Mouse (Mus musculus) liver, adult 2 months (tissue): ENCODE results near the gene Gm45337. TPM values are rescaled to one million over a fixed set of nuclear protein-coding genes. Genes with fewer than 3 reads are reported as not detected.
A peak's percentile ranks its signal among the peaks of the same experiment; 100 is the strongest.
"Not testable (repeated sequence)": the region's sequence is repeated elsewhere in the genome, so short reads cannot be mapped to it uniquely, and the experiment has no call there.

Source experiments
- DNase-seq: peaks from one replicate; pipeline ENCODE4 v3.0.0-alpha.2; 2011; ENCODE audit warnings: low read depth, low spot score; ENCODE audit errors: extremely low read depth
- H3K27ac ChIP-seq: fragments of 200-500 bp; replicated peaks from 2 replicates; pipeline ENCODE4 v1.5.1; 2012; ENCODE audit warnings: low read depth, mild to moderate bottlenecking, control low read depth, inconsistent platforms, low read length; ENCODE audit not compliant: insufficient read depth
- H3K27me3 ChIP-seq: fragments of 200-500 bp; 2 replicates; pipeline ENCODE4 v1.6.1; 2012; ENCODE audit warnings: mild to moderate bottlenecking, moderate library complexity, low read length, inconsistent platforms; ENCODE audit not compliant: control insufficient read depth, insufficient read depth
- H3K36me3 ChIP-seq: fragments of 200-500 bp; 2 replicates; pipeline ENCODE4 v1.6.1; 2012; ENCODE audit warnings: low read length, inconsistent platforms; ENCODE audit not compliant: control insufficient read depth, insufficient read depth
- H3K4me1 ChIP-seq: fragments of 200-500 bp; 2 replicates; pipeline ENCODE4 v1.6.1; 2011; ENCODE audit warnings: low read length; ENCODE audit not compliant: control insufficient read depth, insufficient read depth
- H3K4me3 ChIP-seq: fragments of 200-500 bp; 2 replicates; pipeline ENCODE4 v1.5.1; 2011; ENCODE audit warnings: low read depth, mild to moderate bottlenecking, control low read depth, low read length, moderate library complexity; ENCODE audit not compliant: insufficient read depth
- H3K79me2 ChIP-seq: fragments of 200-500 bp; 2 replicates; pipeline ENCODE4 v1.6.1; 2012; ENCODE audit warnings: inconsistent platforms, mild to moderate bottlenecking, low read length, moderate library complexity; ENCODE audit not compliant: control insufficient read depth, insufficient read depth
- H3K9ac ChIP-seq: fragments of 200-500 bp; 2 replicates; pipeline ENCODE4 v1.6.1; 2012; ENCODE audit warnings: low read depth, mild to moderate bottlenecking, control low read depth, inconsistent platforms, low read length
- CTCF ChIP-seq: fragments of 200-500 bp; IDR thresholded peaks from 2 replicates; pipeline ENCODE4 v1.5.1; 2011; ENCODE audit warnings: low read depth, low read length, control low read depth
- POLR2A ChIP-seq: fragments of 200-500 bp; IDR thresholded peaks from 2 replicates; pipeline ENCODE4 v1.6.1; 2011; ENCODE audit warnings: low read length, control low read depth; ENCODE audit not compliant: insufficient read depth; ENCODE audit errors: extremely low read depth
- WGBS: fragments of 180-500 bp; shearing (Covaris S2); methylation state at CpG from one replicate; pipeline ENCODE4 v1.1.7; 2018; 5-methylcytosine and 5-hydroxymethylcytosine counted together
- polyA plus RNA-seq: library from polyadenylated mRNA; depleted of rRNA; stranded (reverse); fragments of >200 nt; gene quantifications from 2 replicates; pipeline ENCODE4 v1.2.3, GENCODE M21; 2012
- total RNA-seq: library from RNA; depleted of rRNA; stranded (reverse); fragments of >200 nt; gene quantifications from 2 replicates; pipeline ENCODE4 v1.2.3, GENCODE M21; 2014

Gene Gm45337
- total and polyA plus RNA-seq, 2 experiments: not detected

- no peaks in the 10 kb centered on the region; the same call in 1 of the 2 replicates for H3K4me1 ChIP-seq
- H3K27me3 ChIP-seq: no peaks in the 10 kb centered on the region
- WGBS: 51% methylated on average over 4 of the region's 4 CpGs
- DNase-seq: peak; percentile 73
- no peaks in the 10 kb centered on the region for H3K36me3 ChIP-seq
- no peaks in the 10 kb centered on the region for H3K79me2 ChIP-seq
- TF ChIP-seq CTCF: no peak
- TF ChIP-seq POLR2A: no peak
- no peak overlapping the region for H3K27ac ChIP-seq
- no peak overlapping the region for H3K4me3 ChIP-seq
- H3K9ac ChIP-seq: no peak overlapping the region
These were observed 10.0 kb downstream of the Gm45337 start for GRCm38 (mm10) chr7:142134206-142134995.

- Histone ChIP-seq H3K27me3 (no peaks in the 10 kb centered on the region), H3K27ac (no peak overlapping the region)
- 52% methylated on average over 4 of the region's 4 CpGs for WGBS
These were observed 15.6 kb downstream of the Gm45337 start for GRCm38 (mm10) chr7:142128843-142129242.

GRCm38 (mm10) chr7:142120629-142121028, 23.8 kb downstream of the Gm45337 start, which contains the start of gene Gm45618:
TSS of gene Gm45618 (minus strand) at chr7:142120729.
- H3K27me3 ChIP-seq, H3K4me1 ChIP-seq, DNase-seq, H3K79me2 ChIP-seq, H3K4me3 ChIP-seq, H3K9ac ChIP-seq, H3K27ac ChIP-seq, H3K36me3 ChIP-seq: not testable (repeated sequence)
- WGBS: 90% methylated on average over 1 of the region's 1 CpGs

More at GRCm38 (mm10) chr7:142128843-142129242, 15.6 kb downstream of the Gm45337 start:
- Histone ChIP-seq H3K4me3 (no peak overlapping the region), H3K4me1 (no peaks in the 10 kb centered on the region), H3K79me2 (no peaks in the 10 kb centered on the region), H3K36me3 (no peaks in the 10 kb centered on the region), H3K9ac (no peak overlapping the region)
- no peak for DNase-seq
- no peak for TF ChIP-seq POLR2A

- 13% methylated on average over 5 of the region's 5 CpGs for WGBS
- DNase-seq: no peak
These were observed 24.8 kb downstream of the Gm45337 start for GRCm38 (mm10) chr7:142119632-142120031.

GRCm38 (mm10) chr7:142104747-142105146, 39.7 kb downstream of the Gm45337 start:
- Histone ChIP-seq H3K36me3 (no peaks in the 10 kb centered on the region), H3K27ac (no peak overlapping the region), H3K79me2 (no peaks in the 10 kb centered on the region), H3K4me1 (no peaks in the 10 kb centered on the region), H3K4me3 (no peak overlapping the region), H3K27me3 (0 out of 2 replicates have a peak, but pooled peaks cover 2% of the 10 kb centered on the region), H3K9ac (no peak overlapping the region)
- TF ChIP-seq CTCF (no peak), POLR2A (no peak)
- WGBS: 52% methylated on average over 5 of the region's 5 CpGs
- DNase-seq: no peak

More at GRCm38 (mm10) chr7:142119632-142120031, 24.8 kb downstream of the Gm45337 start:
- Histone ChIP-seq H3K27ac (no peak overlapping the region), H3K4me3 (no peak overlapping the region), H3K36me3 (no peaks in the 10 kb centered on the region), H3K27me3 (peaks cover 2% of the 10 kb centered on the region; the same call in 1 of the 2 replicates), H3K9ac (no peak overlapping the region), H3K4me1 (no peaks in the 10 kb centered on the region), H3K79me2 (no peaks in the 10 kb centered on the region)
- TF ChIP-seq CTCF: peak; percentile 53
- TF ChIP-seq POLR2A: no peak

DNA sequence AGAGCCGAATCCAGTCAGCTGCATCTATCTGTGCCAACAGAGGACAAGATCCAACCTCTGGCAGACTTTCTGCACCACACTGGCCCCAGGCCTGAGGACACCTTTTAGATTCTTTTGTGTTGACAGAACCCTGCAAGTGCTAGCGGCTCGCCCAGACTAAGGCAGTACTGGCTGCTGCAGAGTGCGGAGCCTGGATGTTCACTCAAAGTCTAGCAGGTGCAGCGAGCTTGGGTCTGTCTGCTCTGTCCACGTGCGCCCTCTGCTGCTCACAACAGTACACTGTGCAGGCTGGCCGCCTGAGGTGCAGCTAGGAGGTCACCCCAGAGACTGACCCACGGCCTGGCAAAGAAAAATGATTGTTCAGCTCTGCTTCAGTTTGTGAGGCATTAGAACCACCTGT, 46.6 kb downstream of the Gm45337 start:
- Histone ChIP-seq H3K27me3 (no peaks in the 10 kb centered on the region), H3K79me2 (no peaks in the 10 kb centered on the region), H3K9ac (no peak overlapping the region), H3K4me3 (no peak overlapping the region), H3K27ac (no peak overlapping the region), H3K36me3 (no peaks in the 10 kb centered on the region), H3K4me1 (no peaks in the 10 kb centered on the region)
- TF ChIP-seq POLR2A: no peak
- TF ChIP-seq CTCF: peak; percentile 99
- peak; percentile 63 for DNase-seq
- WGBS: 9% methylated on average over 9 of the region's 9 CpGs
